Mouse (Mus musculus) myocyte (in vitro differentiated cells): ENCODE results near the gene Gas2l2.

ENCODE experiments used
- E2F4 ChIP-seq: IDR thresholded peaks from one replicate; pipeline ENCODE4 v1.6.1; 2011; ENCODE audit warnings: mild to moderate bottlenecking, control low read depth, moderate library complexity; ENCODE audit not compliant: insufficient read depth
- MAX ChIP-seq: IDR thresholded peaks from one replicate; pipeline ENCODE4 v1.6.1; 2011; ENCODE audit warnings: low read depth, mild to moderate bottlenecking, control low read depth
- POLR2A ChIP-seq: IDR thresholded peaks from one replicate; pipeline ENCODE4 v1.6.1; 2011; ENCODE audit warnings: low read depth, mild to moderate bottlenecking, control low read depth, moderate library complexity; ENCODE audit not compliant: insufficient read length
- POLR2AphosphoS2 ChIP-seq: IDR thresholded peaks from one replicate; pipeline ENCODE4 v1.6.1; 2011; ENCODE audit warnings: low read depth, control low read depth; ENCODE audit not compliant: insufficient read length
- TCF12 ChIP-seq: IDR thresholded peaks from one replicate; pipeline ENCODE4 v1.6.1; 2011; ENCODE audit warnings: mild to moderate bottlenecking, control low read depth; ENCODE audit not compliant: poor library complexity, insufficient read depth, severe bottlenecking

DNA sequence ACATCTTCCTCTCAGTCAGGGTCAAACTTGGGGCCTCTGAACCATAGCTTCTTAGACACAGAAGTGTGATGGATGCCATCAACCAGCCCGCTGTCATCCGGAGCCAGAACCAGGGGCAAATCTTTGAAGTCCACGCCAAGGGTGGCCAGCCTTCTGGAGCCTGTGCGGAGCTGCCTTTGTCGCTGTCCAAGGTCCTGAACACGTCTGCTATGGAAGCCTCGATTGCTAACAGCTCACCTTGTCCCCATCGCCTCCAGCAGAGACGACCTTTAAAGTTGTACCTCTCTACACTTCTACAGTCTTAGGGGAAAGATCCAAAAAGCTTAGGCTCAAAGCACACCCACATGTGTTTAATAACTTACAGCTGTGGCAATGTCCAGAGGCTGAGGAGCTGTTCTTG, 8.0 kb downstream of the Gas2l2 start:
- TF ChIP-seq POLR2A (no peak), MAX (no peak), POLR2AphosphoS2 (no peak), E2F4 (no peak), TCF12 (no peak)
